Mouse (Mus musculus) lung, embryonic 14.5 days (tissue): ENCODE measurements at regions not wholly inside any gene's neighbourhood (a gene's known extent, or its start where the extent isn't known, plus 50 kb on each side); places are given as distances from the start of the nearest gene placed in this dataset.

Experiments
- ATAC-seq: fragments of 200-750 bp; cut with Nextera tagmentation; 2 replicates; pipeline ENCODE4 v1.8.0; 2017; ENCODE audit warnings: mild to moderate bottlenecking, moderate TSS enrichment, moderate library complexity; ENCODE audit not compliant: insufficient read depth
- DNase-seq: peaks from one replicate; pipeline ENCODE4 v3.0.0-alpha.2; 2015
- H3K27ac ChIP-seq: fragments of 300-500 bp; sonication (generic); 2 replicates; pipeline ENCODE4 v1.5.1; 2014; ENCODE audit warnings: low read depth, mild to moderate bottlenecking, moderate library complexity
- H3K27me3 ChIP-seq: fragments of 300-500 bp; sonication (generic); 2 replicates; pipeline ENCODE4 v1.6.1; 2014; ENCODE audit warnings: low read length, control low read depth; ENCODE audit not compliant: insufficient read depth
- H3K36me3 ChIP-seq: fragments of 300-500 bp; sonication (generic); 2 replicates; pipeline ENCODE4 v1.6.1; 2014; ENCODE audit warnings: control low read depth; ENCODE audit not compliant: insufficient read depth
- H3K4me1 ChIP-seq: fragments of 300-500 bp; sonication (generic); 2 replicates; pipeline ENCODE4 v1.6.1; 2014; ENCODE audit warnings: antibody characterized with exemption, control low read depth; ENCODE audit not compliant: insufficient read depth
- H3K4me2 ChIP-seq: fragments of 300-500 bp; sonication (generic); 2 replicates; pipeline ENCODE4 v1.6.1; 2014; ENCODE audit warnings: mild to moderate bottlenecking
- H3K4me3 ChIP-seq: fragments of 300-500 bp; sonication (generic); 2 replicates; pipeline ENCODE4 v1.5.1; 2014; ENCODE audit warnings: low read depth, low read length
- H3K9ac ChIP-seq: fragments of 300-500 bp; sonication (generic); 2 replicates; pipeline ENCODE4 v1.6.1; 2014
- H3K9me3 ChIP-seq: fragments of 300-500 bp; sonication (generic); 2 replicates; pipeline ENCODE4 v1.6.1; 2016; ENCODE audit warnings: low read depth, low read length, control low read depth
- CTCF ChIP-seq: IDR thresholded peaks from 2 replicates; pipeline ENCODE4 v1.5.1; 2016; ENCODE audit warnings: antibody characterized with exemption, low read depth
- WGBS: fragments of 180-500 bp; shearing (Covaris S2); extraction: QIAGEN DNeasy Blood & Tissue Kit; methylation state at CpG from one replicate; pipeline ENCODE4 v1.1.7; 2014; 5-methylcytosine and 5-hydroxymethylcytosine counted together

GRCm38 (mm10) chr4:48725660-48726348 is 62.5 kb downstream of the Cavin4 start:
- DNase-seq (peak; percentile 31), ATAC-seq (no peak)
- no peaks in the 10 kb centered on the region for H3K36me3 ChIP-seq
- no peaks in the 10 kb centered on the region for H3K27me3 ChIP-seq
- no peak overlapping the region for H3K4me2 ChIP-seq
- 44% methylated on average over 13 of the region's 13 CpGs for WGBS
- no peak overlapping the region for H3K4me3 ChIP-seq
- H3K9ac ChIP-seq = no peak overlapping the region
- no peak for TF ChIP-seq CTCF
- H3K4me1 ChIP-seq = no peaks in the 10 kb centered on the region
- H3K27ac ChIP-seq = no peak overlapping the region
- H3K9me3 ChIP-seq = no peaks in the 10 kb centered on the region

GRCm38 (mm10) chr4:48726349-48726835 is 63.1 kb downstream of the Cavin4 start:
- H3K4me2 ChIP-seq = no peak overlapping the region
- no peaks in the 10 kb centered on the region for H3K4me1 ChIP-seq
- no peak for ATAC-seq
- no peaks in the 10 kb centered on the region for H3K36me3 ChIP-seq
- H3K9me3 ChIP-seq = no peaks in the 10 kb centered on the region
- no peak overlapping the region for H3K27ac ChIP-seq
- no peaks in the 10 kb centered on the region for H3K27me3 ChIP-seq
- 65% methylated on average over 11 of the region's 11 CpGs for WGBS
- no peak overlapping the region for H3K4me3 ChIP-seq
- no peak for TF ChIP-seq CTCF
- no peak for DNase-seq
- H3K9ac ChIP-seq = no peak overlapping the region

- Histone ChIP-seq H3K9ac (no peak overlapping the region), H3K4me2 (no peak overlapping the region), H3K36me3 (no peaks in the 10 kb centered on the region), H3K4me3 (no peak overlapping the region), H3K27ac (no peak overlapping the region), H3K4me1 (no peaks in the 10 kb centered on the region), H3K27me3 (no peaks in the 10 kb centered on the region), H3K9me3 (no peaks in the 10 kb centered on the region)
- WGBS = 42% methylated on average over 10 of the region's 10 CpGs
- peak; percentile 56 for DNase-seq
- TF ChIP-seq CTCF = no peak
- ATAC-seq = no peak; the same call in 1 of the 2 replicates
Measured at GRCm38 (mm10) chr4:48734854-48735564, 71.7 kb downstream of the Cavin4 start.

GRCm38 (mm10) chr4:48746237-48746636 is 82.9 kb downstream of the Cavin4 start:
- no peak for TF ChIP-seq CTCF
- Histone ChIP-seq H3K4me2 (no peak overlapping the region), H3K36me3 (no peaks in the 10 kb centered on the region), H3K9ac (no peak overlapping the region), H3K27me3 (no peaks in the 10 kb centered on the region), H3K4me3 (no peak overlapping the region), H3K27ac (no peak overlapping the region), H3K9me3 (no peaks in the 10 kb centered on the region), H3K4me1 (no peaks in the 10 kb centered on the region)
- no peak for ATAC-seq
- DNase-seq = peak; percentile 40
- whole genome bisulfite sequencing = 49% methylated on average over 3 of the region's 3 CpGs

- ATAC-seq (no peak), DNase-seq (peak; percentile 24)
- no peaks in the 10 kb centered on the region for H3K4me1 ChIP-seq
- no peak for TF ChIP-seq CTCF
- H3K36me3 ChIP-seq = no peaks in the 10 kb centered on the region
- no peaks in the 10 kb centered on the region for H3K27me3 ChIP-seq
- H3K4me3 ChIP-seq = no peak overlapping the region
- no peak overlapping the region for H3K9ac ChIP-seq
- no peak overlapping the region for H3K4me2 ChIP-seq
- 54% methylated on average over 7 of the region's 7 CpGs for WGBS
- no peaks in the 10 kb centered on the region for H3K9me3 ChIP-seq
- H3K27ac ChIP-seq = 0 out of 2 replicates have a peak overlapping the region, but pooled peaks have one; percentile 8
Measured at GRCm38 (mm10) chr4:48749566-48749965, 86.3 kb downstream of the Cavin4 start.

GRCm38 (mm10) chr4:48750087-48750486 is 86.8 kb downstream of the Cavin4 start:
- Histone ChIP-seq H3K4me1 (no peaks in the 10 kb centered on the region), H3K9ac (no peak overlapping the region), H3K27me3 (no peaks in the 10 kb centered on the region), H3K4me2 (no peak overlapping the region), H3K36me3 (no peaks in the 10 kb centered on the region), H3K4me3 (no peak overlapping the region), H3K9me3 (no peaks in the 10 kb centered on the region), H3K27ac (no peak overlapping the region)
- DNase-seq (peak; percentile 66), ATAC-seq (peak; percentile 52; the same call in 1 of the 2 replicates)
- no peak for TF ChIP-seq CTCF
- 42% methylated on average over 5 of the region's 5 CpGs for WGBS

GRCm38 (mm10) chr4:48754466-48755171 is 91.3 kb downstream of the Cavin4 start:
- TF ChIP-seq CTCF = no peak

More at GRCm38 (mm10) chr4:48754466-48755171, 91.3 kb downstream of the Cavin4 start:
- Histone ChIP-seq H3K9ac (no peak overlapping the region), H3K9me3 (no peaks in the 10 kb centered on the region), H3K27me3 (no peaks in the 10 kb centered on the region), H3K4me2 (0 out of 2 replicates have a peak overlapping the region, but pooled peaks have one; percentile 3), H3K36me3 (no peaks in the 10 kb centered on the region), H3K4me1 (no peaks in the 10 kb centered on the region), H3K27ac (no peak overlapping the region; the same call in 1 of the 2 replicates), H3K4me3 (no peak overlapping the region)
- WGBS = 30% methylated on average over 13 of the region's 13 CpGs
- ATAC-seq (peak; percentile 80; the same call in 1 of the 2 replicates), DNase-seq (peak; percentile 73)
